Mouse (Mus musculus) liver, adult 2 months (tissue): ENCODE data around the gene Mex3d. TPM values are rescaled to one million over a fixed set of nuclear protein-coding genes. Genes with fewer than 3 reads are reported as not detected.

Source experiments
- DNase-seq: peaks from one replicate; pipeline ENCODE4 v3.0.0-alpha.2; 2011; ENCODE audit warnings: low read depth, low spot score; ENCODE audit errors: extremely low read depth
- H3K27ac ChIP-seq: fragments of 200-500 bp; replicated peaks from 2 replicates; pipeline ENCODE4 v1.5.1; 2012; ENCODE audit warnings: low read depth, mild to moderate bottlenecking, control low read depth, inconsistent platforms, low read length; ENCODE audit not compliant: insufficient read depth
- H3K27me3 ChIP-seq: fragments of 200-500 bp; 2 replicates; pipeline ENCODE4 v1.6.1; 2012; ENCODE audit warnings: mild to moderate bottlenecking, moderate library complexity, low read length, inconsistent platforms; ENCODE audit not compliant: control insufficient read depth, insufficient read depth
- H3K36me3 ChIP-seq: fragments of 200-500 bp; 2 replicates; pipeline ENCODE4 v1.6.1; 2012; ENCODE audit warnings: low read length, inconsistent platforms; ENCODE audit not compliant: control insufficient read depth, insufficient read depth
- H3K4me1 ChIP-seq: fragments of 200-500 bp; 2 replicates; pipeline ENCODE4 v1.6.1; 2011; ENCODE audit warnings: low read length; ENCODE audit not compliant: control insufficient read depth, insufficient read depth
- H3K4me3 ChIP-seq: fragments of 200-500 bp; 2 replicates; pipeline ENCODE4 v1.5.1; 2011; ENCODE audit warnings: low read depth, mild to moderate bottlenecking, control low read depth, low read length, moderate library complexity; ENCODE audit not compliant: insufficient read depth
- H3K79me2 ChIP-seq: fragments of 200-500 bp; 2 replicates; pipeline ENCODE4 v1.6.1; 2012; ENCODE audit warnings: inconsistent platforms, mild to moderate bottlenecking, low read length, moderate library complexity; ENCODE audit not compliant: control insufficient read depth, insufficient read depth
- H3K9ac ChIP-seq: fragments of 200-500 bp; 2 replicates; pipeline ENCODE4 v1.6.1; 2012; ENCODE audit warnings: low read depth, mild to moderate bottlenecking, control low read depth, inconsistent platforms, low read length
- CTCF ChIP-seq: fragments of 200-500 bp; IDR thresholded peaks from 2 replicates; pipeline ENCODE4 v1.5.1; 2011; ENCODE audit warnings: low read depth, low read length, control low read depth
- POLR2A ChIP-seq: fragments of 200-500 bp; IDR thresholded peaks from 2 replicates; pipeline ENCODE4 v1.6.1; 2011; ENCODE audit warnings: low read length, control low read depth; ENCODE audit not compliant: insufficient read depth; ENCODE audit errors: extremely low read depth
- WGBS: fragments of 180-500 bp; shearing (Covaris S2); methylation state at CpG from one replicate; pipeline ENCODE4 v1.1.7; 2018; 5-methylcytosine and 5-hydroxymethylcytosine counted together
- polyA plus RNA-seq: library from polyadenylated mRNA; depleted of rRNA; stranded (reverse); fragments of >200 nt; gene quantifications from 2 replicates; pipeline ENCODE4 v1.2.3, GENCODE M21; 2012; rRNA removed
- total RNA-seq: library from RNA; depleted of rRNA; stranded (reverse); fragments of >200 nt; gene quantifications from 2 replicates; pipeline ENCODE4 v1.2.3, GENCODE M21; 2014; rRNA removed

The Mex3d gene
- 1.0 and 2.6 TPM in 2 replicates for total RNA-seq
- polyA plus RNA-seq: 2.1 and 2.4 TPM in 2 replicates

DNA sequence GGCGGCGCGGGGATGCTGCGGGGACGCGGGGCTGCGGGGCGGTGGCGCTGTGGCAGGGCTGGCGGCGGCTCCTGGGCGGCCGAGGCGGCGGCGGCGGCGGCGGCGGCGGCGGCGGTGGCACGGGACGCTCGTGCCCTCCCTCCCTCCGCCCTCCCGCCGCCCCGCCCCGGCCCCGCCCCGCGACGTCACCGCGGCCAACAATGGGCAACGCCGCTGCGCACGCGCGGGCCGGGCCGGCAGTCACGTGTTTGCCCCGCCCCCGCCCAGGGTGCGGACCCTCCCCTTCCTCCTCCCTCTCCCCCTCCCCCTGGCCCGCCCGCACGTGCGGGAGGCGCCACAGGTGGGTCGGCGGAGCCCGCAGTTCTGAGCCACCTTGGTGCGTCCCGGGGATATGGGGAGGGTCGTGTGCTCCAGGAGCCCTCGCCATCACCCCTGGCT, at the start of gene Mex3d:
TSS of gene Mex3d (minus strand) at position 138 of the 438 bp plus-strand sequence.
- H3K36me3 ChIP-seq: no peaks in the 10 kb centered on the region; the same call in 1 of the 2 replicates
- peak; percentile 40 for DNase-seq
- TF ChIP-seq POLR2A (peak; percentile 55; the same call in 1 of the 2 replicates), CTCF (no peak)
- peak within 1 kb of the TSS; percentile 62 for H3K4me3 ChIP-seq
- 20% methylated on average over 57 of the region's 61 CpGs for WGBS
- peaks cover 12% of the 10 kb centered on the region; the same call in 1 of the 2 replicates for H3K4me1 ChIP-seq
- H3K27ac ChIP-seq: peak within 1 kb of the TSS; percentile 9
- peak within 1 kb of the TSS; percentile 78 for H3K9ac ChIP-seq
- H3K27me3 ChIP-seq: no peaks in the 10 kb centered on the region
- peaks cover 7% of the 10 kb centered on the region for H3K79me2 ChIP-seq

DNA sequence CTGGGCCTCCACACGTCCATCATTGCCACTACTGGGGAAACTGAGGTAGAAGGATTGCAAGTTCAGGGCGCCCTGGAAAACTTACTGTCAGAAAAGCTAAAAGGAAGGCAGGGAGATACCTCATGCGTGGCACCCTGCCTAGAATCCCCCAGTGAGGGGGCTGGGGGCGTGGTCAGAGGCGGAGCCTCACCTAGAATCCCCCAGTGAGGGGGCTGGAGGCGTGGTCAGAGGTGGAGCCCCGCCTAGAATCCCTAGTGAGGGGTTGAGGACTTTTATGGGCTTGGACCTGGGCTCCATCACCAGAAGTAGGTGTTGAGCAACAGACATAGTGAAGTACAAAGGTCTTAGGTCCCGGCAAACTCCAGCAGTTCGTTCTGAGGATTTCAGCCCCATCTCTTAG, 48.8 kb upstream of the Mex3d start:
- H3K36me3 ChIP-seq: no peaks in the 10 kb centered on the region
- peak overlapping the region; percentile 72 for H3K27ac ChIP-seq
- no peak for TF ChIP-seq CTCF
- no peak for TF ChIP-seq POLR2A
- 16% methylated on average over 9 of the region's 9 CpGs for WGBS
- H3K9ac ChIP-seq: no peak overlapping the region
- peaks cover 17% of the 10 kb centered on the region for H3K4me1 ChIP-seq
- no peaks in the 10 kb centered on the region for H3K27me3 ChIP-seq
- H3K4me3 ChIP-seq: no peak overlapping the region
- H3K79me2 ChIP-seq: peaks cover 9% of the 10 kb centered on the region; the same call in 1 of the 2 replicates
- peak; percentile 82 for DNase-seq

DNA sequence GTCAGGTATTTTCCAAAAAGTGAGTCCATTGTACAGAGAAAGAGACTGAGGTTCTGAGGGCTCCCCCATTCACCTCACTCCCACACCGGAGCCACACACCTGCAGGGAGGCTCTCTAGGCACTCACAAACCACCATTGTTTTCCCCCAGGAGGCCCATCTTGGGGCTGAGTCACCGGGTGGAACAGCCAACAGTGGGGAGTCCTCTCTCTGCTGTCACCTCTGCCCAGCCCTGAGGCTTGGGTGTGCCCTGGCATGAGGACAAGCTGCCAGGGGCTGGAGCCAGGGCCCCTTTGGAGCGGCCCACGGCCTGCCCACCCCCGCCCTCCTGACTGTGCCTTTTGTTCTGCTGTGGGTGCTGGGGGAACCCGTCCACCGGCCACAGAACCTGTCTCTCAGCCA, 48.3 kb upstream of the Mex3d start:
- Histone ChIP-seq H3K4me3 (no peak overlapping the region), H3K79me2 (peaks cover 9% of the 10 kb centered on the region; the same call in 1 of the 2 replicates), H3K9ac (no peak overlapping the region), H3K36me3 (no peaks in the 10 kb centered on the region), H3K27ac (peak overlapping the region; percentile 51), H3K4me1 (peaks cover 17% of the 10 kb centered on the region), H3K27me3 (no peaks in the 10 kb centered on the region)
- TF ChIP-seq POLR2A (no peak), CTCF (no peak)
- WGBS: 49% methylated on average over 7 of the region's 7 CpGs
- DNase-seq: no peak

DNA sequence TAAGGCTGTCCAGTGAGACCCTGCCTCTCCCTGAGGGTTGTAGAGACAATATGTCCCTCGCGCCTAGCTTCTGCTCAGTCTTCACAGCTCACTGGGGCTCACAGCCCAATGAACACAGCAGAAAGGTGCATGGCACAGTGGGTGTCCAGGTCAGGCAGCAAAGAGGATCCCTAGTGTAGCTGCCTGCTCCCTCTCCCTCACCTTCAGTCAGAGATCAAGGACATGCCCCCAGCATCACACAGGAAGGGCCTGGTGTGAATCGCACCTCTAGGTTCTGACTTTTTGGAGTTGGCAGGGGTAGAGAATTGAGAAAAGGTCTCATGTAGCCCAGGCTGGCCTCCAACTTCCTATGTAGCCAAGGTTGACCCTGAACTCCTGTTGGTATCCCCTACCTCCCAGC, 47.4 kb upstream of the Mex3d start:
- H3K79me2 ChIP-seq: peaks cover 9% of the 10 kb centered on the region; the same call in 1 of the 2 replicates
- WGBS: 73% methylated on average over 3 of the region's 3 CpGs
- TF ChIP-seq POLR2A: no peak
- no peak for TF ChIP-seq CTCF
- no peak overlapping the region for H3K4me3 ChIP-seq
- 0 out of 2 replicates have a peak overlapping the region, but pooled peaks have one; percentile 1 for H3K27ac ChIP-seq
- peaks cover 17% of the 10 kb centered on the region for H3K4me1 ChIP-seq
- DNase-seq: no peak
- H3K9ac ChIP-seq: no peak overlapping the region
- no peaks in the 10 kb centered on the region for H3K27me3 ChIP-seq
- H3K36me3 ChIP-seq: no peaks in the 10 kb centered on the region

DNA sequence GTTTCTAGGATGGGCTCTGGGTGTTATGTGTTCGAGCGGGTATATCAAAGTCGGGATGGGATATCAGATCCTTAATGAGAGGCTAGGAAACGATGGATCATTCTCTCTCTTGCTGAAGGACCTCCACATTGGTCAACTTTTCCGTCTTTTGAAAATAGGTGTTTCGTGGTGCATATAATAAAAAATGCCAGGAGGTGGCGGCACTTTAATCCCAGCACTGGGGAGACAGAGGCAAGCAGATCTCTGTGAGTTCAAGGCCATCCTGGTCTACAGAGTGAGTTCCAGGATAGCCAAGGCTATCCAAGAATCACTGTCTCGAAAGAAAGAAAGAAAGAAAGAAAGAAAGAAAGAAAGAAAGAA, 46.8 kb upstream of the Mex3d start:
- TF ChIP-seq POLR2A (no peak), CTCF (no peak)
- H3K27ac ChIP-seq: 0 out of 2 replicates have a peak overlapping the region, but pooled peaks have one; percentile 16
- no peaks in the 10 kb centered on the region for H3K27me3 ChIP-seq
- H3K79me2 ChIP-seq: peaks cover 9% of the 10 kb centered on the region; the same call in 1 of the 2 replicates
- no peaks in the 10 kb centered on the region for H3K36me3 ChIP-seq
- H3K4me3 ChIP-seq: peak overlapping the region; percentile 43; the same call in 1 of the 2 replicates
- H3K9ac ChIP-seq: peak overlapping the region; percentile 19; the same call in 1 of the 2 replicates
- 9% methylated on average over 8 of the region's 8 CpGs for WGBS
- DNase-seq: no peak
- peaks cover 17% of the 10 kb centered on the region for H3K4me1 ChIP-seq

DNA sequence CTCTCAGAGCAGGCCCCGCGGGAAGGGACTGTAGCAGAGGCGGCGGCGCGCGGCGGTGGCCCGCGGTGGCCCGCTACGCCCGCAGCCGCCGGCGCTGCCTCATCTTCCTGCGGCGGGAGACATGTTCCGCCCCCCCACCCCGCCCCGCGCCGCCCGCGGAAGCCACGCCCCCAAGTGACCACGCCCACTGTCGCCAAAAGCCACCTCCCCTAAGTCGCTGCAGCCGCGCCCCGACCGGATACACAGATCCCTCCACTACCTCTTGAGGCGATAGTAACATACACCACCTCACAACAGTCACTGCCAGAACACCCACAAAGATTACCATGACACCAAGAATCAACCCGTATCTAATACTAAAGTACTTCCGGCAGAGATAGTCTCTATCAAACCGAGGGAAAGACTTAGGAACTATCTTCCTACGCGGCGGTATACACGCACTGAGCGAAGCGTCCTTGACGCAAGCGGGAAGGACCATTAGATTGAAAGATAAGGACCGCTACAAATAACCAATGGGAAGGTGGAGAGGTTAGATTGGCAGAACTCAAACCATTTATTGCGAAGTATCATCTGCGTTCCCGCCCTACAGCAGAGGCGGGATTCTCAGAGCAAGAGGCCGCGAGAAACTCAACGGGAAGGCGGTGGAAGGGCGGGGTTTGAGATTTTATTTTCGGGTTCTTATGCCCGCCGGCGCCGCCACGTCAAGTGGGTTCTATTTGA, 46.2 kb upstream of the Mex3d start, which contains the start of gene Tcf3:
TSS of gene Tcf3 (minus strand) at position 135 of the 720 bp plus-strand sequence.
- H3K27me3 ChIP-seq: no peaks in the 10 kb centered on the region
- DNase-seq: peak; percentile 100
- H3K4me1 ChIP-seq: peaks cover 17% of the 10 kb centered on the region
- peak within 1 kb of the TSS; percentile 93 for H3K27ac ChIP-seq
- no peaks in the 10 kb centered on the region for H3K36me3 ChIP-seq
- TF ChIP-seq POLR2A (0 out of 2 replicates have a peak, but pooled peaks have one; percentile 30), CTCF (no peak)
- whole genome bisulfite sequencing: 1% methylated on average over 57 of the region's 61 CpGs
- H3K79me2 ChIP-seq: peaks cover 9% of the 10 kb centered on the region; the same call in 1 of the 2 replicates
- peak within 1 kb of the TSS; percentile 96 for H3K4me3 ChIP-seq
- H3K9ac ChIP-seq: peak within 1 kb of the TSS; percentile 97
